Mouse (Mus musculus): ENCODE measurements at regions not wholly inside any gene's neighbourhood (a gene's known extent, or its start where the extent isn't known, plus 50 kb on each side); places are given as distances from the start of the nearest gene placed in this dataset.

- no peak overlapping the region for H3K27ac ChIP-seq (ENCODE audit: low read depth)
- H3K9ac ChIP-seq: no peak overlapping the region
- DNase-seq: no peak
- TF ChIP-seq CTCF (IDR thresholded peaks at IDR 0.05; ENCODE audit: low read depth): no peak
- H3K4me1 ChIP-seq (ENCODE audit: insufficient read depth): peaks cover 11% of the 10 kb centered on the region; the same call in 1 of the 2 replicates
- H3K27me3 ChIP-seq (ENCODE audit: insufficient read depth, low read length): no peaks in the 10 kb centered on the region
- H3K4me2 ChIP-seq: no peak overlapping the region
- no peak for ATAC-seq (ENCODE audit: insufficient read depth)
- H3K36me3 ChIP-seq (ENCODE audit: insufficient read depth): no peaks in the 10 kb centered on the region
- H3K4me3 ChIP-seq (ENCODE audit: low read depth, low read length): no peak overlapping the region
- 92% methylated on average over 1 of the region's 1 CpGs for WGBS
- no peaks in the 10 kb centered on the region for H3K9me3 ChIP-seq (ENCODE audit: low read depth, low read length)
These were observed 129.6 kb downstream of the Tmem17 start for GRCm38 (mm10) chr11:22641450-22641849.

DNA sequence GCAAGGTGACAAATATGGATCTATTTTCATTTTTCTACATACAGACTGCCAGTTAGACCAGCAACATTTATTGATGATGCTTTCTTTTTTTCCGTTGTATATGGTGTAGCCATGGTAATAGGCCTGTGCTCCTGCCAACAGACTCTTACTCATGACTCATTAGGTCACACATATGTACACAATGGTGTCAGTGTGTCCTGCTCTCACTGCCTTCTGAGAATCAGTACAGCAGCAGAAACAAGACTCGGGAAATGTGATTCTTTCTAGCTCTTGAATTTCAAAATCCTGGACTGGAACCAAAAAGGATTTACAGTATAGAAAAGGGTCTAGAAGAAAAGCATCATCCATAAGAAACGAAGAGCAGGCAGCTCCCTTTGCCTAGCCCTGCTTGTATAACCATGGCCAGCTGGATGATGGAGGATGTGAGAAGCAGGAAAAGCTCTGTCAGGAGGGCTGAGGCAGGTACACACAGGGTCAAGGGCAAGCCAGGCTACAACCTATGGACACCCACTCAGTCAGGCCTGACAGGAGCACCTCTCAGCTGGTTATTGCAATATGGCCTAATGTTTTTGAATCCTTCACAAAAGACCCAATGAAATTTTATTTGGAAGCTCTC is 132.2 kb downstream of the Tmem17 start:
- Histone ChIP-seq H3K4me2 (no peak overlapping the region), H3K9ac (no peak overlapping the region), H3K9me3 (ENCODE audit: low read depth, low read length) (no peaks in the 10 kb centered on the region), H3K4me1 (ENCODE audit: insufficient read depth) (no peaks in the 10 kb centered on the region), H3K27me3 (ENCODE audit: insufficient read depth, low read length) (no peaks in the 10 kb centered on the region), H3K27ac (ENCODE audit: low read depth) (no peak overlapping the region), H3K4me3 (ENCODE audit: low read depth, low read length) (no peak overlapping the region), H3K36me3 (ENCODE audit: insufficient read depth) (no peaks in the 10 kb centered on the region)
- ATAC-seq (ENCODE audit: insufficient read depth): peak; percentile 90
- WGBS: 19% methylated on average over 3 of the region's 3 CpGs
- peak; percentile 72 for DNase-seq
- no peak for TF ChIP-seq CTCF (IDR thresholded peaks at IDR 0.05; ENCODE audit: low read depth)

DNA sequence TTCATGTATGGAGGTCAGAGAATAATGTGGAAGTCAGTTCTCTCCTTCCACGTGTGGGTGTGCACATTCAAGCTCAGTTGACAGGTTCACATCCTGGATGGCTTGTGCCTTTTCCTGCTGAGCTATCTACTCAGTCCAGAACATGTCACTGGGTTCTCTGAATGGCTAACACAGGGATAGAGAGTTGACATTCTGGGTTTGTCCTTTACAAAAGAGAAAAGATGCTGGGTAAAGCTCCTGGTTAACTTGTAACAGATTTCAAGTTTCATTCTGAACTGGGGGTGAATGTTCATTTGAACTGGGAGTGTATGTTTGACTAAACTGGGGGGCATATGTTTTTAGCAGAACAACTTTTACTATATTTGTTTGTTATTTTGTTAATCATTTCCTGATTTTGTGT is 133.0 kb downstream of the Tmem17 start:
- WGBS: 39% methylated on average over 1 of the region's 1 CpGs
- DNase-seq: no peak
- H3K4me1 ChIP-seq (ENCODE audit: insufficient read depth): no peaks in the 10 kb centered on the region

GRCm38 (mm10) chr11:22646192-22646936 is 134.5 kb downstream of the Tmem17 start:
- ATAC-seq (ENCODE audit: insufficient read depth): no peak
- no peaks in the 10 kb centered on the region for H3K4me1 ChIP-seq (ENCODE audit: insufficient read depth)

More for the DNA sequence above, 133.0 kb downstream of the Tmem17 start:
- TF ChIP-seq CTCF (IDR thresholded peaks at IDR 0.05; ENCODE audit: low read depth): no peak
- no peaks in the 10 kb centered on the region for H3K36me3 ChIP-seq (ENCODE audit: insufficient read depth)
- H3K4me2 ChIP-seq: no peak overlapping the region
- H3K27ac ChIP-seq (ENCODE audit: low read depth): no peak overlapping the region
- no peak overlapping the region for H3K9ac ChIP-seq
- H3K27me3 ChIP-seq (ENCODE audit: insufficient read depth, low read length): no peaks in the 10 kb centered on the region
- no peaks in the 10 kb centered on the region for H3K9me3 ChIP-seq (ENCODE audit: low read depth, low read length)
- no peak overlapping the region for H3K4me3 ChIP-seq (ENCODE audit: low read depth, low read length)
- no peak for ATAC-seq (ENCODE audit: insufficient read depth)

GRCm38 (mm10) chr11:22648275-22648674 is 136.4 kb downstream of the Tmem17 start:
- H3K27me3 ChIP-seq (ENCODE audit: insufficient read depth, low read length): no peaks in the 10 kb centered on the region
- 77% methylated on average over 5 of the region's 5 CpGs for WGBS
- no peaks in the 10 kb centered on the region for H3K9me3 ChIP-seq (ENCODE audit: low read depth, low read length)
- ATAC-seq (ENCODE audit: insufficient read depth): no peak
- H3K4me1 ChIP-seq (ENCODE audit: insufficient read depth): no peaks in the 10 kb centered on the region; the same call in 1 of the 2 replicates
- H3K4me3 ChIP-seq (ENCODE audit: low read depth, low read length): no peak overlapping the region
- no peak for DNase-seq
- H3K9ac ChIP-seq: no peak overlapping the region
- no peaks in the 10 kb centered on the region for H3K36me3 ChIP-seq (ENCODE audit: insufficient read depth)
- H3K27ac ChIP-seq (ENCODE audit: low read depth): no peak overlapping the region
- no peak overlapping the region for H3K4me2 ChIP-seq
- no peak for TF ChIP-seq CTCF (IDR thresholded peaks at IDR 0.05; ENCODE audit: low read depth)

More at GRCm38 (mm10) chr11:22646192-22646936, 134.5 kb downstream of the Tmem17 start:
- no peak overlapping the region for H3K9ac ChIP-seq
- 75% methylated on average over 6 of the region's 6 CpGs for WGBS
- no peak overlapping the region for H3K27ac ChIP-seq (ENCODE audit: low read depth)
- no peak overlapping the region for H3K4me2 ChIP-seq
- no peak overlapping the region for H3K4me3 ChIP-seq (ENCODE audit: low read depth, low read length)
- no peaks in the 10 kb centered on the region for H3K36me3 ChIP-seq (ENCODE audit: insufficient read depth)
- no peaks in the 10 kb centered on the region for H3K9me3 ChIP-seq (ENCODE audit: low read depth, low read length)
- no peak for DNase-seq
- TF ChIP-seq CTCF (IDR thresholded peaks at IDR 0.05; ENCODE audit: low read depth): no peak
- H3K27me3 ChIP-seq (ENCODE audit: insufficient read depth, low read length): no peaks in the 10 kb centered on the region

- Histone ChIP-seq H3K4me1 (ENCODE audit: insufficient read depth) (no peaks in the 10 kb centered on the region; the same call in 1 of the 2 replicates), H3K4me3 (ENCODE audit: low read depth, low read length) (no peak overlapping the region), H3K9me3 (ENCODE audit: low read depth, low read length) (no peaks in the 10 kb centered on the region), H3K27me3 (ENCODE audit: insufficient read depth, low read length) (no peaks in the 10 kb centered on the region), H3K36me3 (ENCODE audit: insufficient read depth) (no peaks in the 10 kb centered on the region), H3K27ac (ENCODE audit: low read depth) (no peak overlapping the region), H3K9ac (no peak overlapping the region), H3K4me2 (no peak overlapping the region)
- ATAC-seq (ENCODE audit: insufficient read depth): no peak
- 83% methylated on average over 10 of the region's 10 CpGs for WGBS
- DNase-seq: no peak
- no peak for TF ChIP-seq CTCF (IDR thresholded peaks at IDR 0.05; ENCODE audit: low read depth)
These were observed 138.9 kb downstream of the Tmem17 start for GRCm38 (mm10) chr11:22650771-22651170.

DNA sequence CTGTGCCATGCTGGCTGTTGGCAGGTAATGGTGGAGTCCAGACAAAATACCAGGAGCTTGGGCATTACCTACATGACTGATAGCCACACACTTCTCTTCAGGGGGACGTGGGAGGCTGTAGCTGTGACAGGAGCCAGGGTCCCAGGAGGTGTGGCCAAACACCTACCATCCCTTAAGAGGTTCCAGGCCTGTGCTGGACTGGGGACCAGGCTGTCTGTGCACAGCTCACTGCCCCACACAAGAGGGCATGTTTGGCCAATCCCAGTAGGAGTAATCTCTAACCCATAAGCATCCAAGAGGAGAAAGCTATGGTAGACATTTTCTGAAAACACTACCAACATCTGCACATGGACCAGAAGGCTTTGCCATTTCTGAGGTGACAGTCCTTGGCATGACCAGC is 139.4 kb downstream of the Tmem17 start:
- Histone ChIP-seq H3K9ac (no peak overlapping the region), H3K4me3 (ENCODE audit: low read depth, low read length) (no peak overlapping the region), H3K9me3 (ENCODE audit: low read depth, low read length) (no peaks in the 10 kb centered on the region), H3K27me3 (ENCODE audit: insufficient read depth, low read length) (no peaks in the 10 kb centered on the region), H3K27ac (ENCODE audit: low read depth) (no peak overlapping the region), H3K4me2 (no peak overlapping the region), H3K4me1 (ENCODE audit: insufficient read depth) (no peaks in the 10 kb centered on the region; the same call in 1 of the 2 replicates), H3K36me3 (ENCODE audit: insufficient read depth) (no peaks in the 10 kb centered on the region)
- no peak for DNase-seq
- no peak for TF ChIP-seq CTCF (IDR thresholded peaks at IDR 0.05; ENCODE audit: low read depth)
- WGBS: 57% methylated on average over 1 of the region's 1 CpGs
- no peak for ATAC-seq (ENCODE audit: insufficient read depth)

Measured in lung, embryonic 14.5 days (tissue).